Mouse (Mus musculus): Measurements from ENCODE around the gene Frmd8.

Frmd8 gene

DNA sequence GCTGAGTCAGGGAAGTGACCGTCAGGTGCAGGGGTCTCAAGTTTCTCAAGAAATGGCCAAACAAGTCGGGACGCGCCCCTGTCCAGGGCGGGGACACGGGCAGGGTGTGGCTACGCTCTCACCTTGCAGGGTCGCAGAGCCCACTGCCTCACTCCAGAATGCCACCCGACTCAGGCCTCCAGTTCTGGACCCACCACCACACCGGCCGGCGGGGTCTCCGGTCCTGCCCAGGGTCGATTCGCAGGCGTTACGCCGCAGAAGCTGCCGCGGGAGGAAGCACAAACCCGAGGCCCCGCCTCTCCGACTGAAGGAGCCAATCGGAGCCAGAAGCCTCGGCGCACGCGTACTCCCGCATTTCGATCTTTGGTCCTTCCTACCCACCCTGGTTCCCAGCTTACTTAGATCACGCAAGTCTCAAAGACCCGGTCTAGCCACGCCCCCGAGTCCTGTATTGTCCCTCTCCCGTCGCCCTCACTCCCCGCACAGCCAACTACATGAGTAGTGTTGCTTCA is at the start of gene Frmd8:
Frmd8 (minus strand) TSS at position 306 of the 512 bp plus-strand sequence.
- DNase-seq (ENCODE audit: low spot score): peak; percentile 79

DNA sequence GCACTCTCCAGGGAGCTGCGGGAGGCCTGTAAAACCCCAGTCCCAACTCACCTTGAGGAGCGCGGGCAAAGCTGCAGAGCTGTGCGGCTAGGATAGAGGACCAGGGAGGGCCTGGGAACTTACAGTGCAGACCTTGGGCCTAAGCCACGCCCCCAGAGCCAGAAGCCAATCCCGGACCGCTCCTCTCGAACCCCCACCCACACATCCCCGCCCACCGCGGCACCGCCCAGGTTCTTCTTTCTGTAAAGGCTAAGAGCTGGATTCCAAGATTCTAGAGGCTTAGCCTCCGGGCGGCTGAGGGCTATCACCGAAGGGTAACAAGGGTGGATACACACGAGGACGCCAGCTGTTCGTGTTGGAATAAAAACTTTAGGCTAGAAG is 49.6 kb upstream of the Frmd8 start, which contains the start of gene Cdc42ep2:
Cdc42ep2 (minus strand) TSS at position 104 of the 381 bp plus-strand sequence.
- peak; percentile 80 for DNase-seq (ENCODE audit: low spot score)

DNA sequence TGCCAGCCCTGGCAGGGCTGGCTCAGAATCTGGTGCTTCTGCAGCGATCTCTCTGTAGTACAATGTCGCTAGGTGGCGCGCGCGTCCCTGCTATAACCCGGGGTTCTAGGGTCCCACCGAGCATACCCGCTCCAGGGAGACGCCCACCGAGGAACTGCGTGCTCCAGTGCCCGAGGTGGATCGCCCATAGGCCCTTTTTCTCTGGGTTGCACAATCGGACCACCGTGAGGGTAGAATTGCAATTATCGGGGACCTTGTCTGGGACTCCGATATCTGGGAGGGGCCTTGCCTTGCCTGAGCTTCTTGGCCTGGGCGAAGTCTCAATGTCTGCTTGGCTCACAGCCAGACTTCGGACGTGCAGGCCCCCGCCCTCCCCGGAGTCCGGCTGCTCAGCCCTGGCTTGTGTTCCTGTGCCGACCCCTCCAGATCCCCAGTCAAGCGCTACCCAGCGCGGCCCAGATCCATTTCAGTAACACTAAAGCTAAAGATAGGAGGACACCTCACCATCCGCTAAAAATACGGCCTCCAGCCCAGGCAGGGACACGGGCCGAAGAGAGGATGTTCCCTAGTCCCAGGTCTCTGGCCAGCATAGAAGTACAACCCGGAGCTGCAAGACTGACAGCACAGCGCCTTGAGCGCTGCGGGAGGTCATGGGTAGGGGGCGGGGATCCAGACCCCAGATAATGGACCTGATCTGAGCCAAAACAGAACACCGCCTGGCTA is 49.1 kb upstream of the Frmd8 start:
- peak; percentile 88 for DNase-seq (ENCODE audit: low spot score)

DNA sequence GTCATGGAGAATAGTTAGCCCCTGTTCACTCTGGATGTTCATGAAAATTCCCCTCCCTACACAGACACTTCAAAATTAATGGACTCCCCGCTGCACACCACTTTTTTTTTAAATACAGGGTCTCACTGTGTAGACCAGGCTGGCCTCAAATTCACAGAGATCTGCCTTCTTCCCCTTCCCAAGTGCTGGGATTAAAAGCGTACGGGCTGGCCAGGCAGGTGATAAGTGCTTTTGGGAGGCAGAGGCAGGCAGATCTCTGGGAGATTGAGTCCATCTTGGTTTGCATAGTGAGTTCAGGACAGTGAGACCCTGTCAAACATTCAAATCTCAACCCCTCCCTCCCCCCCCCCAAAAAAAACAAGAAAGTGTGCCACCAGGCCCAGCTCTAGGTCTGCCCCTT is 47.9 kb upstream of the Frmd8 start:
- DNase-seq (ENCODE audit: low spot score): no peak

DNA sequence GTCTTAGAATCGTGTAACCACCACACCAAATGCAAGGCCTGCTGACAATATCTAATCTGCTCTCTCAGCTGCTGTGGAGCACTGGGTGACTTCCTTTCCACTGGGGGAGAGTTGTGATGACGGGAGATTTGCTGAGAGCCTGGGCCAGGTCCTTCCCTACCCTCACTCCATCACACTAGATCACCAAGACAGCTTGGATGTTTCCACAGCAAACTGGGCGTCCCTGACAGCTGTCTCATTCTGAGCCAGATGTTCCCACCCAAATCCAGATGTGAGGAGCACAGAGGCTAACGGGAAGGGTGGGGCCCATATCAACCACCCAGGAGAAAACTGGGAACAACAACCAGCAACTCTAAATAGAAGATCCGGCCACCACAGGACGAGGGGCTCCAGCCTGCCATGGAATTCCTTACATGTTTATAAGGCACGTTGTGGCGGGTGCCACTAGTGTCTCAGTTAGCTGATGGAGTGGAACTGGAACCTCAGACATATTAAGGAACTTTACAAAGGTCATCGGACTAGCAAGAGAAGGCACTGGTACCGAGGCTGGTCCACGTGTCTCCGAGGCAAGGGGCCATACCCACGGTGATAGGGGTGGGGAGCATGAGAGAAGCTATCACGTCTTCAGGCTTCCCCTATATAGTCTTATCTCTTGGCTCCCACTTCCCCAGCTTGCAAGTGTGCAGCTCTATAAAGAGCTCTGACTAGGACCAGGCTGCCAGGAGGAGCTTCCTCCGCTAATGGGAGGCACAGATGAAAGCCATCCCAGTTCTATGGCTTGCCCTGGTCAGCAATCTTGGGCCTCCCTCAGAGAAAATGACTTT is 47.3 kb upstream of the Frmd8 start:
- DNase-seq (ENCODE audit: low spot score): no peak

DNA sequence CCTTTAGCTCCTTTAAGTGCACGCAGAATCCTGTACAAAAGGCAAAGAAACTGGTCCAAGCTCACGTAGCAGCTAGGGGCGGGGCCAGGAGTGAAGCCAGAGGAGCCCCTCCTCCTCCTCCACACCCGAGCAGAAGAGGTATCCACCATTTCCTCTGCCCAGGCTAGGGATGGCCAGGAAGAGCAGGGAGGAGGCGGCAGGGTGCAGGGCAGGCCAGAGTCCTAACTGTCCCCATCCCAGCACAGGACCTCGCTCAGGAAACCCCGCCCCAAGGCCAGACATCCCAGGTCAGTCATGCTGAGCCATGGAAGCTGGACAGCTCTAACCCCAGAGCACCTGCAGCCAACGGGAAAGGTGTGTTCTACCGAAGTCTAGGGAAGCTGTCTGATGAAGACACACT is 46.6 kb upstream of the Frmd8 start:
- DNase-seq (ENCODE audit: low spot score): no peak

DNA sequence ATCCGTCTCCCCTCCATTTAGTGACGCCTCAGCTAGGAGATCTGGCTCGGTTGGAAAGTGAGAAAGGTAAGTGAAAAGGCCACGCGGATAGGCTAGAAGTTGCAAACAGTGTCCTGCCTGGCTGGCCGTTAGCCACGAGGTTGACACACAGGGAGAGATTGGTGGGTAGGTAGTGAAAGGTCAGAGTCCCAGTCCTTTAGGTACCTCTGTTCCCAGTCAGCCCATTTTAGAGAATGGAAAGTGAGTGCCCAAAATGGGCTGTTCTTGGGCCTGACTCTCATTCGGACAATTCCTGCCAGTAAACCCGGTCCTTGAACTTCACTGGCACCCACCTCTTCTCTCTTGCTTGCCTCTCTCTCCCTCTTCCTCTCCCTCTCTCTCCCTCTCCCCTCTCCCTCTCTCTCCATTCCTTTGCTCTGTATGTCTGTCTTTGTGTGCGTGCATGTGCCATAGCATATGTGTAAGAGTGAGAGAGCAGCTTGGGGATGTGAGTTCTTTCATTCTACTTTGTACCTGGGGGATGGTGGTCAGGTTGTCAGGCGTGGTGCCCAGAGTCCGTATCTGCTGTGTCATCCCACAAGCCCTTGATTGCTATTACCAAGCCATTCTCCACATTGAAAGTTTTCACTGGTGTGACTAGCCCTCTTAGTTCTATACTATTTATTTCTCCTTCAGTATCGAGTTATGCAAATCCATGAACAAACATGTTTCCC is 38.1 kb upstream of the Frmd8 start, which contains the start of gene Dpf2:
Dpf2 (minus strand) TSS at position 4 of the 713 bp plus-strand sequence.
- DNase-seq (ENCODE audit: low spot score): no peak

DNA sequence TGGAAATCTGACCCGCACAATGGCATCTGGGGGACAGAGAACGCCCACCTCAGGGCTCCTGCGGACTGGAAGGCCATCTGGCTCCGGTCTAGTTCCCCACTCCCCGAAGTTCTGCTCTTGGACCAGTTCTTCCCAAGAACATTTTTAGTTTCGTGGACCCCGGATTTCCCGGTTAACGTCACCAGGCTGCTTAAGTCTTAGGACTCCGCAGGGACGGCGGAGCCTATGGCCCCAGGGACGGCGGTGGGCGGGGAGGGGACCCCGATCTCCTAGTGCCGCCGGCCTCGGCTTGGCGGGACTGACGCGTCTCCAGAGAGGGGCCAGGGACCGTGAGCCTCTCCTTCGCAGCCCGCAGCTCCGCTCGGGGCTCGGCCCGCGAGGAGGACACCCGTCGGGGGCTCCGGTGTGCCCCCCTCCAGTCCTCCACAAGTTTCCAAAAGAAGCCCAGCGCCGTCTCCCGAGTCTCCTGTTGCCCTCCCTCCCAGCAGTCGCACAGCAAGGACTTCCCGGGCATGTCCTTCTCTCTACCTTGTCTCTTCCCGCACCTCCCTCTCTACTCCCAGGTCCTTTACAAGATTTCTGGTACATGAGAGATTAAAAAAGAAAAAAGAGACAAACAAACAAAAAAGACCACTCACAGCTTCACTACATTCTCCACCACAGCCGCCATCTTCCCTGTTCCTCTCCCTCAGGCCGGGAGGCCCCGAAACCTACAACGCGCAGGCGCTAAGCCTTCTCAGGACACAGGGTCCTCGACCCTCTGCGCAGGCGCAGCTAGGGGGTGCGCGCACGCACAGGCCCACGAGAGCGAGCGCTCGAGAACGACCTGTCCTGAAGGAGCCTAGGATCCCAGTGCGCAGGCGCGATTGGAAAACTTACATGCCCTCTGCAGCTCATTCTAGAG is 37.3 kb upstream of the Frmd8 start:
- DNase-seq (ENCODE audit: low spot score): peak; percentile 98

DNA sequence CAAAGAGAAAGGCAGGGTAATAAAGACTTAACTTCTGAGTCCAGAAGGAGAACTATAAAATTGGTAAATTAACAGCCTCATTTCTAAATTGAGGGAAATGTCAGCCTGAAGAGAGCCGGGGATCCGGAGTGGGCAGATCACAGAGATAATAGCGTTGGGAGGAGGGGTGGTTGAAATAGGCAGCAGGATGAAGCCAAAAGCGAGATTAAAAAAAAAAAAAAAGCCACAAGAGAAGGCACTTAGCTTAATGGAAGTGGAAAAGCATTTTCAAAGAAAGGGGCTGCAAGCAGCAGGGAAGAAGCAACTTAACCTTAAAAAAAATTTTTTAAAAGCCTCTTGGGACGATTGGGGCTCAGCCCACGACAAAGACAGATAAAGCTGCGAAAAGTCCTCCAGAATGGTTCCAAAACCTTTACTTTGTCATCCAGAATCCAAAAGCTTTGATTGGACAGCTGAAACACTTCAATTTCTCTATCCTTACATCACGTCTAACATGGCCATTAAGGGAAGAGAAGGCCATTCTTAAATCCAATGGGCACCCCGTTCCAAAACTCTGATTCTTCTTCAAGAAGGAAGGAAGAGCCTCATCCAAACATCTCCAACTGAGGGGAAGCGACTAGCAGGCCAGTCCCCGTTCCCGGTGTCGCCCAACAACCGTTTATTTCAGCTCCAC is 36.5 kb upstream of the Frmd8 start:
- no peak for DNase-seq (ENCODE audit: low spot score)

DNA sequence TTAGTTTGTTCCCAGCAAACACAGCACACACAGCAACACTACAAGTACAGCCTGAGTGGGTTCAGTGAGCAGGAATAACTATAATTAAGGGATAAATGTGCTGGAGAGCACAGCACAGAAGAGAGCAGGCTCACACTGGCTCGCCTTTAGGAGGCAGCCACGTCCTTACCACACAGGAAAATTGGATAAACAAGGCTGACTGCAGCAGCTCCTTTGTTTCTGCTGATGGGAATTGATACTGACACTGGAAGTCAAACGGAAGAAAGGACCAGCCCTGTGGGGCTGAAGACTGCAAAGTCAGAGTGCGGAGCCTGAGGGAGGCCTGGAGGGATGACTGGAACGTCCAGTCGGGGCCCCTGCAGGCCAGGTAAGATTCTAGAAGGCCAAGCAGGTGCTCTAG is 35.1 kb upstream of the Frmd8 start:
- DNase-seq (ENCODE audit: low spot score): no peak

DNA sequence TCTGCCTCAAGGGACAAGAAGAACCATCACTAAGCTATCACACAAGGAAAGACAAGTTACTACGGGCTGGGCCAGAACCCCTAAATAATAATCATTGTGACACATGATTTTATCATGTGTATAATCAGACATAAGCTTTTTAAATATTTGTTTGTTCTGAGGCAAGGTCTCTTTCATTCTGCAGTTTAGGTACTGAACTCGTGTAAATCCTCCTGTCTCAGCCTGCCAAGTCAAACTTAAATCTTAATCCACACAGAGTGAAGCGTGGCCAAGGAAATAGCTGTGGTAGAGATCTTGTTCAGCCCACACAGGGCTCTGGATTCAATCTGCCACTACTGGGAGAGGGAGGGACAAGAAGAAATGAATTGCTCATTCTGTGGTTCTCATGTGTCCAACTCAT is 32.2 kb upstream of the Frmd8 start:
- no peak for DNase-seq (ENCODE audit: low spot score)

DNA sequence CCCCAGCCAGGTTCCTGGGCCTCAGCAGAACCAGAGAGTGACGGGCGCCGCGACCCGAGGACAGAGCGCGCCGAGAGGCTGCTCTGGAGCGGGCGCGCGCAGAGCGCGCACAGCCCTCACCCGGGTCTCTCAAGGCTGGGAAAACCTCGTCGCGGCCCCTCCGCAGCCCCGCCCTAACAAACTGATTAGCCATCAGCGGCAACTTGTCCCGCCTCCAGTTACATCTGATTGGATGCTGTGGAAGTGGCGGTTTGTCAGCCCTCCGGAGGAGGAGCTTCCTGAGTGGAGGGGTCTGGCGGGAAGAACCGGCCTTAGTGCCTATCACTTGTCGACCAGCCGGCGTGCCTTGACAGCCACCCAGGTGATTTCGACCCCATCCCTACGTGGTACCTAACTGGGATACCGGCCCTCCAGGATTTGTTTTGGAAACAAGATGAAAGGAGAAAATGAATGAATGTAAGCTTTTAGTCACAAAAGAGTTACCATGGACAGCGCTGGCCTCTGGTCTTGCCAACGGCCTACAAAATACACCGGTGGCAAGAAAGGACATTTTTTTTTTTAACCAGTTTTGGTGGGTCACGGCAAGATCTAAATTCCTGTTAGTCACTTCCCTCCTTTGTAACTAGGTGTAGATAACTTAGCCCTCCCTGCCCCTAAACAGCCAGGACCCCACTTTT is 19.1 kb upstream of the Frmd8 start, which contains the start of gene Tigd3:
Tigd3 (minus strand) TSS at position 148 of the 677 bp plus-strand sequence.
- peak; percentile 76 for DNase-seq (ENCODE audit: low spot score)

DNA sequence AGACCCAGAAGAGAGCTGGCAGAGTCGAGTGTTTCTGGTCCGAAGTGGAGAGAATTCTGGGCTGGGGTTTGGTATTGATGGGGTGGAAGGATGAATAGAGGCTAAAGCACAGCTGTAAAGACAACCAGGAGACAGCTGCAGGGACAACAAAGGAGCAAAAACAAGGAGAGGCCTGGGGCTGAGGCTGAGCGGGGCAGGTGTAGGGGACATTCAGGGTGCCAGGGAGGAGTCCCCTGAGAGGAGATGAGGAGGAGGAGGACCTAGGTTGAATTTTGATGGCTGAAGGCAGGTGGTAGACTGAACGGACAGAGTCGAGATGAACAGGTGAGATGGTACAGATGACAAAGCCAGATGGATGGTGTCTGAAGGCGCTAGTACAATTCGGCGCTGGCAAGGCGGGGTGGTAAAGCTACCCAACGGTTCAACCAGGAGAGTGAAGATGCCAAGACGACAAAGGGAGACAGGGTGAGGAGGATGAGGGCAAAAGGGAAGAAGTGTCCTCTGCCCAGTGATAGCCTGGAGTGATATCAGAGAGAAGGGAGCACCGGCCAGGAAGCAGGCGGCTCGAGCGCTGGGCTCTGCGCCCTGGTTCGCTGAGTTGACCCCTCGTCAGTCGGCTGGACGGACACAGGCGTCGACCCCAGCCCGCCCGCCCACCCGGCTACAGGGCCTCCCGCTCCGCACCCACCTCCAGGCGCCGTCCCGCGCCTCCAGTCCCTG is 18.4 kb upstream of the Frmd8 start:
- no peak for DNase-seq (ENCODE audit: low spot score)

DNA sequence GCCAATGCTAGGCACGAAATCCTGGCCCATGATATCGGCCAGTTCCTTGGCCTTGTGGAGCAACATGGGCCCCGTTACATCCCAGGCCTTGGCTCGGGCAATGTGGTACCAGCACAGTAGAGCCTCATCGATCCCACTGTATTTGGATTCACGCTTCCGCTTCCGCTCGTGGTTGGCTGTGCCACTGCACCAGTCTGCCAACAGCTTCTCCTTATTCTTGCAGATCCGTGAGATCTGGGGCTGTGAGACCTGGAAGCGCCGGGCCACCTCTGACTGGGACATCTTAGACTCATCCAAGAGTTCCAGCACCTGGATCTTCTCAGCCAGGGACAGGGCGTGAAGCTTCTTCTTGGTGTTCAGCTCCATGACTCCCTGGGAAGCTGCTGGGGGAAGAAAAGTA is 17.7 kb upstream of the Frmd8 start:
- no peak for DNase-seq (ENCODE audit: low spot score)

DNA sequence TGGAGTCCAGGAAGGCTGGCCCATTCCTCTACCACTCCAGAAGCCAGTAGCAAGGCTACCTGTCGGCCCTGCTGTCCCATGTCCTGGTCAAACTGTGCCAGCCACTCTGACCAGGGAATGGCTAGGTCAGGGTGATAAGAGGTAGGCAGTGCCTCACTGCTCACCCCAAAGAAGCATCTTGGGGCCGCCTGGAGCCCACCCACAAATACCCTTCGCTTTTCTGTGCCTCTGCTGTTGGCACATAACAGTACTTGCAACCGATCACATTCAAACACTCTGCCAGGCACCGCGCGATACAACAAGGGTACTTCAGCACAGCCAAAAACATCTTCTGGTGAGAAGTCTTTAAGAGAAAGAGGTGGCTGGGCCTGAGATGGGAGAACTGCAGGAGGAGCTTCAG is 17.2 kb upstream of the Frmd8 start:
- DNase-seq (ENCODE audit: low spot score): no peak

DNA sequence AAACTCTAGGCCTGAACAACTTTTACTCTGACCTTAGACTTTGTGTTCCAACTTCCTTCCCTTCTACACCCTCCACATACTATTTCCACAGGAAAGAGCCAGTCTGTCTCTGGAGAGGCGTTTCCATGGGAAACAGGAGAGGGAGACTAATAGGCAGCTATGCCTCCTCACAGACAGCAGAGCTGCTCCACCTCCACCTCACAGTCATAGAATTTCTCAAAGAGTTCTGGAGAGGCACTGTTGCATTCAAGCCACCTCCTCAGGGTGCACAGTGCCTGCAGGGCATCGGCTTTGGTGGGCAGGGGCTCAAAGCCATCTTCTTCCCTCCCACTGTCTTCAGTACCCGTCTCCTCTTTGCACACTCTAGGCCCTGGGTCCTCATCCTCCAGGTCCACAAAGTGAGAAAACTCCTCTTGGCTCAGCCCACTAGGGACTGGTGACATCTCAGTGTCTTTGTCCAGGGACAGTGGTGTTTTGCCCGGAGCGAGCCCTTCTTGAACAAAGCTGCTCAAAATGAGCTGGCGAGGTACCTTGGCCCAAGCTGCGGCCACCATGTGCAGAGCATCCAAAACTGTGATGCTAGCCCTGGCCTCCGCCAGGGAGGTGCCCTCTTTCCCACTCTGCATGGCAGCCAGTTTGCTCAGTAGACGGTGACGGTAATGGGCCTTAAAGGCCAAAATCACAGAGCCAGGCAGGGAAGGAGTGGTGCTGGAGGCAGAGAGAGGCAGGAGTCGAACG is 16.6 kb upstream of the Frmd8 start:
- DNase-seq (ENCODE audit: low spot score): no peak

DNA sequence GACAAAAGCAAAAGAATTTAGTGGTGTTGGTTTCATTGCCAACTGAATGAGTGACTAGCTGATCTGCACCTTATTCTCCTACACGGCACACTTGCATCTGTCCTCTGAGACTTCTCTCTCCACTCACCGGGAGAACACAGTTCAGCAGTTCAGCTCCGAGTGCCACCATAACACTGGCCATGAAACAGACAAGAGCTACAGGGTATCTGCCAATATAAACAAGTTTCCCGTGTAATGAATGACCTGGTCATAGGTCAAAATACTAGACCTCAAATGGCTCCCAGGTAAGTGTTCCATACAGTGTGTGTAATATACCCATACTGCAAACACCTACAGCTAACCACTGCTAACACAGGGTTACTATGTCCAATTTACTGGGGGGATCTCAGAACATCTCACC is 14.1 kb upstream of the Frmd8 start:
- no peak for DNase-seq (ENCODE audit: low spot score)

DNA sequence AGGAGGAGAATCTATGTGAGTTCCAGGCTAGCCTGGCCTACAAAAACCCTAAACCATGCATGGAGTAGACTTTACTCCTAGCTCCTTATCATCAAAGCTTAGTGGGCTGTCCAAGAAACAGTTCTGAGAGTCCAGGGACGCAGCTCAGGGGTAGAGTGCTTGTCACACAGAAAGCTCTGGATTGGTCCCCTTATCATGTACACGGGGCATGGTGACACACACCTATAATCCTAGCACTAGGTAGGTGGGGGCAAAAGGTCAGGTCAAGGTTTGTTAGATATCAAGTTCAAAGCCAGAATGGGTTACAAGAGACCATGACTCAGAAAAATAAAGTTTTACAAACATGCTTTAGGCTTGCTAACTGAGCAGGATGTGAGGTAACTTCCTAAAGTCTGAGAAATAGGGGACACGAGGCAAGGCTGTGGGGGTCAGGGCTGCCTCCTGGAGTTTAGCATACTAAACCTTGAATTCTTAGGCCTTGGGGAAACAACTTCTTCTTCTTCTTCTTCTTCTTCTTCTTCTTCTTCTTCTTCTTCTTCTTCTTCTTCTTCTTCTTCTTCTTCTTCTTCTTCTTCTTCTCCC is 12.3 kb upstream of the Frmd8 start:
- DNase-seq (ENCODE audit: low spot score): no peak

Data from ovary, postnatal 10 days (tissue).